Mouse (Mus musculus): Measurements from ENCODE around the gene Fshr. TPM values are rescaled to one million over a fixed set of nuclear protein-coding genes. Genes with fewer than 3 reads are reported as not detected.

Fshr gene
- total RNA-seq, 1 experiment = not detected

DNA sequence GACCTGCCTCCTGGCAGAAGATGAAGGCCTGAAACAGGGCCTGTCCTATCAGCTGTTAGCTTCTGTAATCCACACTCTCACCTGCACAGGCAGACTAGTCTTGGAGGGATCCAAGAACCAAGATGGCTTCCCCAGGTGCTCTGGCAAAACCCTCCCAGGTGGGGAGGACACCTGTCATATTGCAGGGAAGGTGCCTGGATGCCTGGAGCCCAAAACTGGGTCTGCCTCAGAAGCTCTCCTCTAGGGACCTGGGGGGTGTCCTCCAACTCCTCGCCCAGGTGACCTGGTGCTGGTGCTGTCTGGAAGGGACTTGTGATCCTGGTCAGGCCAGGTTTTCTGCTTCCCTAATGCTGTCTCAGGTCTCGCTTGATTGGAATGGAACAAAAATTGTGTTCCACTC is 167.5 kb downstream of the Fshr start:
- no peaks in the 10 kb centered on the region for H3K4me1 ChIP-seq (ENCODE audit: control insufficient read depth in 2 of 2, insufficient read depth in 2 of 2, low read length in 2 of 2, poor library complexity in 1 of 2)
- H3K27ac ChIP-seq (ENCODE audit: insufficient read depth, low read depth, low read length, poor library complexity, severe bottlenecking) = no peak overlapping the region
- no peak overlapping the region for H3K4me3 ChIP-seq (ENCODE audit: insufficient read depth in 1 of 2, low read depth in 1 of 2, low read length in 2 of 2, poor library complexity in 1 of 2, severe bottlenecking in 1 of 2)
- no peaks in the 10 kb centered on the region for H3K9me3 ChIP-seq (ENCODE audit: control insufficient read depth, insufficient read depth, low read depth, low read length)
- in situ Hi-C loops (cut with MboI; ENCODE audit: low sequenced_read_pairs in 2 of 2, unreplicated experiment in 2 of 2) = no loop called here
- no peak for TF ChIP-seq ZNF384 (IDR thresholded peaks at IDR 0.05; ENCODE audit: low read depth, low read length)
- no peak for TF ChIP-seq CHD2 (IDR thresholded peaks at IDR 0.05; ENCODE audit: low read depth, low read length)
- TF ChIP-seq HCFC1 (IDR thresholded peaks at IDR 0.05; ENCODE audit: borderline replicate concordance, insufficient read depth, low read length) = no peak
- no peak for TF ChIP-seq MAFK (IDR thresholded peaks at IDR 0.05; ENCODE audit: insufficient read depth, low read depth, low read length)
- no peak for TF ChIP-seq ZC3H11A (IDR thresholded peaks at IDR 0.05; ENCODE audit: borderline replicate concordance, low read depth, low read length)
- H3K9ac ChIP-seq (ENCODE audit: insufficient read depth, low read depth, low read length, poor library complexity, severe bottlenecking) = no peak overlapping the region
- no peaks in the 10 kb centered on the region for H3K36me3 ChIP-seq (ENCODE audit: control insufficient read depth, insufficient read depth, low read length, poor library complexity, severe bottlenecking)
- DNase-seq (ENCODE audit: low read depth, low spot score) = no peak

DNA sequence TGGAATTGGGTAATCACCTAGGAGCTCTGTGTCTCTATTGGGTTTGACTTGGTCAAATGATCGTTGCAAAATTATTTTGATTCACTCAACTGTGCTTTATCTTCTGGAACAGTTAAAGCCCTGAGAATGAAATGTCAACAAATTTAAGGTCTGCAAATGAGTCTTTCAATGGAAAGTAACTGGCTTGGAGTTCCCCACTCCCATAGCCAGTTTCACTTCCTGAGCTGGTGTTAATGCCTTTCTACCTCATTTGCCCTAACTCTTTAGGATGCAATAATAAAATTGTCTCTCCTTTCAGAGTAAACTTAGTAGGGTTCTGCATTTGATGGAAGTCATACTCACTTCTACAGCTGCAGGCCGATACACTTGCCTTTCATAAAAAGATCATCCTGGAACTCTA is 181.0 kb downstream of the Fshr start:
- H3K9me3 ChIP-seq (ENCODE audit: control insufficient read depth, insufficient read depth, low read depth, low read length) = no peaks in the 10 kb centered on the region
- H3K4me1 ChIP-seq (ENCODE audit: control insufficient read depth in 2 of 2, insufficient read depth in 2 of 2, low read length in 2 of 2, poor library complexity in 1 of 2) = no peaks in the 10 kb centered on the region
- no peak overlapping the region for H3K27ac ChIP-seq (ENCODE audit: insufficient read depth, low read depth, low read length, poor library complexity, severe bottlenecking)
- in situ Hi-C loops (cut with MboI; ENCODE audit: low sequenced_read_pairs in 2 of 2, unreplicated experiment in 2 of 2) = no loop called here
- no peak for TF ChIP-seq MAFK (IDR thresholded peaks at IDR 0.05; ENCODE audit: insufficient read depth, low read depth, low read length)
- no peak for TF ChIP-seq CHD2 (IDR thresholded peaks at IDR 0.05; ENCODE audit: low read depth, low read length)
- DNase-seq (ENCODE audit: low read depth, low spot score) = no peak
- no peak overlapping the region for H3K4me3 ChIP-seq (ENCODE audit: insufficient read depth in 1 of 2, low read depth in 1 of 2, low read length in 2 of 2, poor library complexity in 1 of 2, severe bottlenecking in 1 of 2)
- no peaks in the 10 kb centered on the region for H3K36me3 ChIP-seq (ENCODE audit: control insufficient read depth, insufficient read depth, low read length, poor library complexity, severe bottlenecking)
- H3K9ac ChIP-seq (ENCODE audit: insufficient read depth, low read depth, low read length, poor library complexity, severe bottlenecking) = no peak overlapping the region

DNA sequence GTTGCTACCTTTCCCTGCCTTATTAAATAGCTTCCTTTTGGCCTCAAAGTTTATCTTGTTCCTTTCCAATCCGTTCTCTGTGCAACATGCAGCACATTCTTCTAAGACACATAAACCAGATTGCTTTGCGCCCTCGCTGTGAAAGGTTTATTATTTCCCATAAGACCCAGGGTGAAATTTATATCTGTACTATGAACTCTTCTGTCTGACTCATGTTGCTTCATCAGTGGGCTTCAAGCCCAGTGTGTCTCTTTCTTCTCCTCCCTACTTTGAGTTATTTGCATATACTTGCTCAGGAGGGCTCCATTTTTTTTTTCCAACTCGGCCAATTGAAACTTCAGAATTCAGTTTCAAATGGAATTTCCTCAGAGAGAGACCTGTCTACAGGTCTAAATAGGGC is 183.5 kb downstream of the Fshr start:
- in situ Hi-C loops (cut with MboI; ENCODE audit: low sequenced_read_pairs in 2 of 2, unreplicated experiment in 2 of 2) = no loop called here
- DNase-seq (ENCODE audit: low read depth, low spot score) = no peak
- H3K9me3 ChIP-seq (ENCODE audit: control insufficient read depth, insufficient read depth, low read depth, low read length) = no peaks in the 10 kb centered on the region
- H3K27ac ChIP-seq (ENCODE audit: insufficient read depth, low read depth, low read length, poor library complexity, severe bottlenecking) = no peak overlapping the region
- H3K4me3 ChIP-seq (ENCODE audit: insufficient read depth in 1 of 2, low read depth in 1 of 2, low read length in 2 of 2, poor library complexity in 1 of 2, severe bottlenecking in 1 of 2) = no peak overlapping the region
- H3K36me3 ChIP-seq (ENCODE audit: control insufficient read depth, insufficient read depth, low read length, poor library complexity, severe bottlenecking) = no peaks in the 10 kb centered on the region
- no peaks in the 10 kb centered on the region for H3K4me1 ChIP-seq (ENCODE audit: control insufficient read depth in 2 of 2, insufficient read depth in 2 of 2, low read length in 2 of 2, poor library complexity in 1 of 2)
- no peak overlapping the region for H3K9ac ChIP-seq (ENCODE audit: insufficient read depth, low read depth, low read length, poor library complexity, severe bottlenecking)
- no peak for TF ChIP-seq HCFC1 (IDR thresholded peaks at IDR 0.05; ENCODE audit: borderline replicate concordance, insufficient read depth, low read length)
- TF ChIP-seq ZC3H11A (IDR thresholded peaks at IDR 0.05; ENCODE audit: borderline replicate concordance, low read depth, low read length) = no peak
- no peak for TF ChIP-seq MAFK (IDR thresholded peaks at IDR 0.05; ENCODE audit: insufficient read depth, low read depth, low read length)
- TF ChIP-seq CHD2 (IDR thresholded peaks at IDR 0.05; ENCODE audit: low read depth, low read length) = no peak
- TF ChIP-seq ZNF384 (IDR thresholded peaks at IDR 0.05; ENCODE audit: low read depth, low read length) = no peak

DNA sequence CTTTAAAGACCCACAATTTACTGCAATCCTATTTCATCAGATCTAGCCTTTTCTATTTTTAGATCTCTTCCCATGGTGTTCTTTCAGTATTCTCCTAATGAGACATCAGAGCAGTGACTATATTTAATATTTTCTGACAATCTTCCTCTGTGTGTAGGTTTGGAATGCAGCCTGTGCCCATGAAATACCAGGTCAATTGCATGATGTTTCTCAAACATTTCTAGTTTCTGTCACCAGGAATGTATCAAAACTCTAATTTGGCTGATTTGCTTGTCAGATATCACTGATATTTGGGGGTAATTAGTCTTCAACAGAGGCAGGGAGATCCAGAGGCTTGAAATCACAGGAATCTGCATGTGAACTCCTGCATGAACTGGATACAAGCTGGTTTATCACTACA is 186.8 kb downstream of the Fshr start:
- no peaks in the 10 kb centered on the region for H3K4me1 ChIP-seq (ENCODE audit: control insufficient read depth in 2 of 2, insufficient read depth in 2 of 2, low read length in 2 of 2, poor library complexity in 1 of 2)
- no peaks in the 10 kb centered on the region for H3K9me3 ChIP-seq (ENCODE audit: control insufficient read depth, insufficient read depth, low read depth, low read length)
- TF ChIP-seq HCFC1 (IDR thresholded peaks at IDR 0.05; ENCODE audit: borderline replicate concordance, insufficient read depth, low read length) (no peak), ZC3H11A (IDR thresholded peaks at IDR 0.05; ENCODE audit: borderline replicate concordance, low read depth, low read length) (no peak), CHD2 (IDR thresholded peaks at IDR 0.05; ENCODE audit: low read depth, low read length) (no peak), ZNF384 (IDR thresholded peaks at IDR 0.05; ENCODE audit: low read depth, low read length) (no peak), MAFK (IDR thresholded peaks at IDR 0.05; ENCODE audit: insufficient read depth, low read depth, low read length) (no peak)
- DNase-seq (ENCODE audit: low read depth, low spot score) = no peak
- no peak overlapping the region for H3K27ac ChIP-seq (ENCODE audit: insufficient read depth, low read depth, low read length, poor library complexity, severe bottlenecking)
- H3K4me3 ChIP-seq (ENCODE audit: insufficient read depth in 1 of 2, low read depth in 1 of 2, low read length in 2 of 2, poor library complexity in 1 of 2, severe bottlenecking in 1 of 2) = no peak overlapping the region
- no peaks in the 10 kb centered on the region for H3K36me3 ChIP-seq (ENCODE audit: control insufficient read depth, insufficient read depth, low read length, poor library complexity, severe bottlenecking)
- no peak overlapping the region for H3K9ac ChIP-seq (ENCODE audit: insufficient read depth, low read depth, low read length, poor library complexity, severe bottlenecking)
- in situ Hi-C loops (cut with MboI; ENCODE audit: low sequenced_read_pairs in 2 of 2, unreplicated experiment in 2 of 2) = no loop called here

DNA sequence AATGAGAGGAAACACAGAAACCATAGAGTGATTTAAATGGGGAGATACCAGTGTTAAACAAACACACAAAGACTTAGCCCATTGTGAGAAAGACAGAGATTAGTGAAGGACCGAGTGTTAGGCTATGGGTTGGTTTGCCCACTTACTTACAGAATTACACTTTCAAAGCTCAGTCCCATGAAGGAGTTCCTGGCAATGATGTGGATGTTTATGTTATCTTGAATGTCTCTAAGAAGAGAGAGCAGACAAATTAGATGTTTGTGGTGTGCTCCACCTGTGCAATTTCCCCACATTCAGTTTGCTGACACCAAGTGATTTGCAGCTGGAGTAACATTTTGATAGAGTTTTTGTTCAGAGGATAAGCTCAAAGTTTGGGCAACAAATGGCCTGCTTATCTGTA is 191.4 kb downstream of the Fshr start:
- no peak overlapping the region for H3K4me3 ChIP-seq (ENCODE audit: insufficient read depth in 1 of 2, low read depth in 1 of 2, low read length in 2 of 2, poor library complexity in 1 of 2, severe bottlenecking in 1 of 2)
- H3K4me1 ChIP-seq (ENCODE audit: control insufficient read depth in 2 of 2, insufficient read depth in 2 of 2, low read length in 2 of 2, poor library complexity in 1 of 2) = no peaks in the 10 kb centered on the region
- H3K27ac ChIP-seq (ENCODE audit: insufficient read depth, low read depth, low read length, poor library complexity, severe bottlenecking) = no peak overlapping the region
- no peaks in the 10 kb centered on the region for H3K36me3 ChIP-seq (ENCODE audit: control insufficient read depth, insufficient read depth, low read length, poor library complexity, severe bottlenecking)
- DNase-seq (ENCODE audit: low read depth, low spot score) = no peak
- in situ Hi-C loops (cut with MboI; ENCODE audit: low sequenced_read_pairs in 2 of 2, unreplicated experiment in 2 of 2) = no loop called here
- H3K9me3 ChIP-seq (ENCODE audit: control insufficient read depth, insufficient read depth, low read depth, low read length) = no peaks in the 10 kb centered on the region
- no peak overlapping the region for H3K9ac ChIP-seq (ENCODE audit: insufficient read depth, low read depth, low read length, poor library complexity, severe bottlenecking)
- TF ChIP-seq CHD2 (IDR thresholded peaks at IDR 0.05; ENCODE audit: low read depth, low read length) = no peak
- no peak for TF ChIP-seq HCFC1 (IDR thresholded peaks at IDR 0.05; ENCODE audit: borderline replicate concordance, insufficient read depth, low read length)
- TF ChIP-seq ZC3H11A (IDR thresholded peaks at IDR 0.05; ENCODE audit: borderline replicate concordance, low read depth, low read length) = no peak
- no peak for TF ChIP-seq MAFK (IDR thresholded peaks at IDR 0.05; ENCODE audit: insufficient read depth, low read depth, low read length)
- no peak for TF ChIP-seq ZNF384 (IDR thresholded peaks at IDR 0.05; ENCODE audit: low read depth, low read length)

All from ES-E14 (cell line).